Mouse (Mus musculus) R1 (cell line): Measurements from ENCODE around the gene Pitpnc1.

Experiments used
- DNase-seq: peaks from one replicate; pipeline ENCODE4 v3.0.0-alpha.2; 2018; ENCODE audit warnings: low read depth, low spot score

Pitpnc1 gene

GRCm38 (mm10) chr11:107408886-107409285, 61.6 kb downstream of the Pitpnc1 start:
- peak; percentile 85 for DNase-seq

GRCm38 (mm10) chr11:107407698-107408097, 62.8 kb downstream of the Pitpnc1 start:
- DNase-seq = no peak

GRCm38 (mm10) chr11:107405606-107406333, 64.7 kb downstream of the Pitpnc1 start:
- peak; percentile 75 for DNase-seq

- DNase-seq = no peak
These were observed 67.2 kb downstream of the Pitpnc1 start for GRCm38 (mm10) chr11:107403309-107403708.

- DNase-seq = peak; percentile 62
These were observed 68.5 kb downstream of the Pitpnc1 start for GRCm38 (mm10) chr11:107401839-107402590.

- DNase-seq = no peak
These were observed 69.7 kb downstream of the Pitpnc1 start for GRCm38 (mm10) chr11:107400826-107401225.

- no peak for DNase-seq
These were observed 70.5 kb downstream of the Pitpnc1 start for GRCm38 (mm10) chr11:107400005-107400404.

- no peak for DNase-seq
These were observed 73.0 kb downstream of the Pitpnc1 start for GRCm38 (mm10) chr11:107397326-107397998.

GRCm38 (mm10) chr11:107394245-107394644, 76.3 kb downstream of the Pitpnc1 start:
- no peak for DNase-seq

- no peak for DNase-seq
These were observed 76.7 kb downstream of the Pitpnc1 start for GRCm38 (mm10) chr11:107393828-107394165.

- no peak for DNase-seq
These were observed 77.2 kb downstream of the Pitpnc1 start for GRCm38 (mm10) chr11:107393154-107393827.

- no peak for DNase-seq
These were observed 80.0 kb downstream of the Pitpnc1 start for GRCm38 (mm10) chr11:107390540-107390939.

- no peak for DNase-seq
These were observed 80.5 kb downstream of the Pitpnc1 start for GRCm38 (mm10) chr11:107390001-107390400.

- DNase-seq = peak; percentile 78
These were observed 84.0 kb downstream of the Pitpnc1 start for GRCm38 (mm10) chr11:107386481-107386880.

- DNase-seq = peak; percentile 87
These were observed 85.2 kb downstream of the Pitpnc1 start for GRCm38 (mm10) chr11:107385306-107385705.

GRCm38 (mm10) chr11:107383985-107384384, 86.5 kb downstream of the Pitpnc1 start:
- DNase-seq = no peak

GRCm38 (mm10) chr11:107379965-107380364, 90.5 kb downstream of the Pitpnc1 start:
- no peak for DNase-seq

GRCm38 (mm10) chr11:107379089-107379845, 91.2 kb downstream of the Pitpnc1 start:
- peak; percentile 79 for DNase-seq

- no peak for DNase-seq
These were observed 93.2 kb downstream of the Pitpnc1 start for GRCm38 (mm10) chr11:107377326-107377725.

GRCm38 (mm10) chr11:107376272-107376671, 94.2 kb downstream of the Pitpnc1 start:
- no peak for DNase-seq

GRCm38 (mm10) chr11:107375816-107376215, 94.7 kb downstream of the Pitpnc1 start:
- DNase-seq = no peak
